Mouse (Mus musculus) cerebellum, postnatal 36 days (tissue): Measurements from ENCODE around the gene Arpc2.

Source experiments
- DNase-seq, 2 experiments: peaks; one replicate each; pipeline ENCODE4 v3.0.0; 2021 to 2022; ENCODE audit warnings: mixed read lengths in 2 of 2

Gene Arpc2

DNA sequence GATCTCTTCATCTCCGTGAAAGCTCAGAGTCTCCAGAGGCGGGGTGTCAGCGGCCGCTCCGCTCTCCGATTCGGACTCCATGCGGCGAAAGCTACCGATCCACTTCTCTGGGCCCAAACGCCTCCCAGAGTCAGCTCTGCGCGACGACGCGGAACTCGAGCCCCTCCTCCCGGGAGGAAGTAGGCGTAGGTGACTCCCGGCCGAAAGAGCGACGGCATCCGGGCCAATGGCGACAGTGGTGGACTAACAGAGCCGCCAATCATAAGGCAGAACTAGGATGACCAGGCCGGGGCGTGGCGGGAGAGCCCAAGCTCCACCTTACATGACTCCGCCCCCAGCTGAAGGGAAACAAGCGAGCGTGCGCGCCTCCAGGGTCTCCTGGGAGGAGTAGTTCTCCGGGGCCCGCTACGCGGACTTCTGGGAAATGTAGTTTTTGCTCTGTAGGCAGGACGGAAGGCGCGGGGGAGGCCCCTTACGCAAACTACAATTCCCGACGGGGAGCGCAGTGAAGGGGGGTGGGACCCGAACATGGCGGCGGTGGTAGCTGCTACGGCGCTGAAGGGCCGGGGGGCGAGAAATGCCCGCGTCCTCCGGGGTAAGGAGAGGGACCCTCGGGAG lies 48.8 kb downstream of the Arpc2 start, which contains the start of the genes Aamp and Pnkd:
Gene Aamp, minus strand, starts transcription at position 196 of the 618 bp plus-strand sequence.
Gene Pnkd, plus strand, starts transcription at position 388 of the 618 bp plus-strand sequence.
- peak; percentile 99 for DNase-seq

DNA sequence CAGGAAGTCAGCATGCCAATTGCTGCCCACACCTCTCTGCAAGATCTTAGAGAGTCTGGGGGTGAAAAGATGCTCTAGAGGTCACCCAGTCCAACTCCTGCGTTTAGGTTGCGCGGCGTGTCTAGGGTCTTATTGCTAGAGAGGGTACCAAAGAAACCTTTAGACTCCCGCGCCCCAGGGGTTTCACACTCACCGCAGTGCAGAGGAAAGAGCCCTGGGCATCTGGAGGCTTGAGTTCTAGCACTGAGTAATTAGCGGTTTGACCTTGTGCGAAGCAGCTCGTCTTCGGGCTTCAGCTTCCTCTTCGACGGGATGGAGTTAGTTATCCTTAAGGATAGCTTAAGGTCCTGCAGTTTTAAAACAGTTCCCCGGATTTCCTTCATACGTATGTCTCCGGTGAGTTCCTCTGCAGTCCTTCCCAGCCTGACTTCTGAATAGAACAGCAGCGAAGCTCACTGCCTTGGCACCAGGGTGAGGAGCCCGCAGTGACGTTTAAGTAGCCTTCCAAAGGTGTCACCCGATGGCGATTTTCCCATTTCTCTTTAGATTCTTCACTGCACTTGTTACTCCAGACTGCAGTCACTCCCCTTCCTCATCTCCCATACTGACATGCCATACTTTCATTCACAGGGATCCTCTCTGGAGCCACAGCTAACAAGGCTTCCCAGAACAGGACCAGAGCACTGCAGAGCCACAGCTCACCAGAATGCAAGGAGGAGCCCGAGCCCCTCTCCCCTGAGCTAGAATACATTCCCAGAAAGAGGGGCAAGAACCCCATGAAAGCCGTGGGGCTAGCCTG lies 49.5 kb downstream of the Arpc2 start:
- DNase-seq = peak in 1 of 2 experiments; percentile 38

DNA sequence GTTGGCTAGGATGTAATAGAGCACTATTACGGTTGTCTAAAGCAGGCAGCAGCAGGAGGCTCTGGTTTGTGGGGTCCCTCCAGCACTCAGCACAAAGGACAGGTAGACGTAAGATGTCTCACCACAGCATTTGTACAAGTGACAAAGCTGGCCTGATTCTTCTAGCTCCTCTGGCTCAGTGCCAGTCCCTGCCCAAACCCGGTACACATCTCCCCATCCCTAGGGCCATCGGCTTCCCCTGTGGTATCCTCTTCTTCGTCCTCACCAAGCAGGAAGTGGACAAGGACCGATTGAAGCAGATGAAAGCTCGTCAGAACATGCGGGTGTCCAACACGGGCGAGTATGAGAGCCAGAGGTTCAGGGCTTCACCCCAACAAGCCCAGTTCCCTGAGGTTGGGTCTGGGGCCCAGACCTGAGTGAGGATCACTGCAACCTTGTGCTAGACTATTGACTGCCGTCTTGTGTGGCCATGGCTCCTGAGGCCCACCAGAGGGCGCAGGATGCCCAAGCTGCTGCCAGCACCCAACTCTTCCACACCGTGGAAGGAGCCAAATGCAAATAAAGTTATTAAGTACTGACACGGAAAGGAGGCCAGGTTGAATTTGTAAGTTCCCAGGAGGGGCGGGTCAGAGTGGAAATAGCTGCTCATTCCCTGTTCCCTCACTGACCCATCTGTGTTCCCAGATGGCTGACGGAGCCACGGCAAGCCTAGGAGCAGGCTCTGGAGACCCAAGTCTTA lies 51.2 kb downstream of the Arpc2 start:
- DNase-seq = peak in 1 of 2 experiments; percentile 37

GRCm38 (mm10) chr1:74288327-74288726 lies 52.4 kb downstream of the Arpc2 start:
- no peak for DNase-seq

- no peak for DNase-seq
Measured at GRCm38 (mm10) chr1:74289248-74289647, 53.4 kb downstream of the Arpc2 start.

DNA sequence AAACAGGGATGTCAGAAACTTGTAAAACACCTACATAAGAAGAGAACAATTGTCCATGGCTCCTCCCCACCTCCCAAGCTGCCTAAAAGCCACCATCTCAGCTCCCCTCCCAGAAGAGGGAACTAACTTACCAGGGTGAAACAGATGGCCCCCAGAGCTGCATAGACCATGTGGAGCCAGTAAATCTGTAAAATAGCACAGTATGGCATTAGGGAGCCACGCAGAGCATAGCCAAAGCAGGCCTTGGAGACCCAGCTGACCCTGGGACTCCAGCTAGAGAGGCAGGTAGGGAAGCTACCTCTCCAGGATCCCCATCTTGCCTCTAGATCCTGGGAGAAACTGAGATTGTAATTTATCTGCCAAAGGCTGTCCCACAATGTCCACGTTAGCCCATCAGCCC lies 53.9 kb downstream of the Arpc2 start:
- DNase-seq = no peak

- peak; percentile 37 to 44 for DNase-seq
Measured at GRCm38 (mm10) chr1:74290141-74290540, 54.3 kb downstream of the Arpc2 start.

GRCm38 (mm10) chr1:74292331-74293020 lies 56.6 kb downstream of the Arpc2 start:
- no peak for DNase-seq

DNA sequence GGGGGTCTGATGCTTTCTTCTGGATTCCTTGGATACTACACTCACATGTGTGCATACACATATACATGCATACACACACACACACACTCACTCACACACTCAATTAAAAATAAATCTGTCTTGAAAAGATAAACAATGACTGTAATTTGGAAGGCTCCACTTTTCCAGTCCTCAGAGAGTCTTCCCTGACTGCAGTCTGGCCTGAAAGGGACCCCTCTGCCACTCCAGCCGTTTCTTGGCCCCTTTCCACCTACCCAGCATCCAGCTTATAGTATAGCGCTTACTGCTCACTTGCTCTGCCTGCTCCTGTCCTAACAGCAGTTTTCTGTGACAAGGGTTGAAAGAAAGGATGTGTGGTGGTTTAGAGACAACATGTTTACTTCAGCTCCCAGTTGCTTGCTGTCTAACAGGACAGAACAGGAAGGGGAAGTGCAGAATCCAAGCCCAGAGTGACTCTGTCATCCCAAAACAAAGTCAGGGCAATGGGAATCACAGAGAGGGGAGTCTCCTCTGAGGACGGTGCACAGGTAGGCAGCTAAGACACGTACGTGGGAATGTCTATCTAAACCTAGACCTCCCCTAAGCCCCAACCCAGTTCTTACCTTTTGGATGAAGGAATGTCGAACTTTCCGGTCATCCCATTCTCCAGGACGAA lies 57.5 kb downstream of the Arpc2 start:
- DNase-seq = no peak

- no peak for DNase-seq
Measured at GRCm38 (mm10) chr1:74294090-74294643, 58.3 kb downstream of the Arpc2 start.

- peak; percentile 38 to 52 for DNase-seq
Measured at GRCm38 (mm10) chr1:74294733-74295455, 59.0 kb downstream of the Arpc2 start.

DNA sequence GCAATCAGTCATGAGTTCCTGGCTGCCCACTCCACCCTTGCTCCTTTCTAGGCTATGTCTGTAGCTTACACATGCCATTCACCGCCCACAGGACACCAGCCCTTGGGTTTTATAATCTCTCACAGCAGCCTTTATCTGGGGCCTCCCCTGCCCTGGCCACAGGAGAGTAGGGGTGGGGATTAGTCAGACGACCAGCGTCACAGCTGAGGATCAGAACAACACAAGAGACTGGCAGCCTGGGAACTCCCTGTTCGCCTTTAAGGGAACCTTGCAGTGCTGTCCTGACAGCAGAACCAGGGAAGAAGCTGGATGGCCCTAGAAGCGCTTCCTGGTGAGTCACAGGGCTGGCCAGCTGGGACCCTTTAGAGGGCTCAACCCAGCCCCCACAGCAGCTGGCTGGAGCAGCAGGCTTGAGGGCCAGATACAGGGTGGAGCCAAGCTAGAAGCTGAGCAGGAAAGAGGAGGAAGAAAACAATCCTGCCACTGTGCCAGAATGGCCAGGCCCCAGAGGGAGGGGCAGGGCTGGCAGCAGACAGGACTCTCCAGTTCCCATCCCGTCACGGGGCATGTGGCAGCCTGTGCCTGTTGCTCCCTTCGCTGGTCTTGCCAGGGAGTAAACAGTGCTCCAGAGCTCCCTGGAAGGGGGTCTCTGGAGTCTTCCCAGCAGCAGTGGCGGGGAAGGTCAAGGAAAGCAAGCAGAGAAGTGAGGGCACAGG lies 59.7 kb downstream of the Arpc2 start:
- peak; percentile 74 to 84 for DNase-seq

DNA sequence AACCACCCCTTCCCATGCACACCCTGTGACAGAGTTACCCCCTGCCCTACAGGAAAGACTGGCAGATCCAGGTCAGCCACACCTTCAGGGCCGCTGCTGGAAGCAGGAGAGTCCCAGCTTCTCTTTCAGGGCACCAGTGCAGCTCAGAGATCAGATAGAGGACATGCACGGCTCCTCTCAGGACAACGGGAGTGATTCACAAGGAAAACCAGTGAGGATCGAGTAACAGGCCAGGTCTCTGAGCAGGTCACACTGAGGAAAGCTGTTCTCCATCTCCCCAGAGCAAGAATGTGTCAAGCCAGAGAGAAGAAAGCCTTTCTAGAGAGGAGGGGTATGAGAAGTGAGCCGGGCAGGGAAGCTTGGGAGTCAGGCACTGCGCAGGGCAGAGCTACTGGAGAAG lies 60.6 kb downstream of the Arpc2 start:
- DNase-seq = no peak

GRCm38 (mm10) chr1:74297269-74297668 lies 61.4 kb downstream of the Arpc2 start:
- DNase-seq = no peak

- no peak for DNase-seq
Measured at GRCm38 (mm10) chr1:74298157-74298750, 62.4 kb downstream of the Arpc2 start.

DNA sequence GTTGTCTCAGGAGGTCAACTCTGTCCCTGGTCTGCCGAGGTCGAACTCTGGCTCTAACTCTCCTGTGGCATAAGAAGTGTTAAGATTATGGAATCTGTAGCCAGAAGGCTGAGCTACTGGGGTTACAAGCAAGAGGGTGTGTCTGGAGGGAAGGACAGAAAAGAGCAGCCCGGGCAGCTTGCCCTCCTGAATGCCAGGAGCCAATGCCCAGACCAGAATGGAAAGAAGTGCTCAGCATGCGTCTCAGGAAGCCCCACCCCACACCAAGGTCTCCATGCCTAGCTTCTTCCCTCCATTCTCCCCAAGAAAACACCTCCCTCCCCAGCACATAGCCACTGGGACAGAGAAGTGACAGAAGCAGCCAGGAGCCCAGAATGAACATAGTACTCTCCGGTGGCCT lies 63.1 kb downstream of the Arpc2 start:
- DNase-seq = peak; percentile 48 to 58

- DNase-seq = no peak
Measured at GRCm38 (mm10) chr1:74300347-74301110, 64.6 kb downstream of the Arpc2 start.

DNA sequence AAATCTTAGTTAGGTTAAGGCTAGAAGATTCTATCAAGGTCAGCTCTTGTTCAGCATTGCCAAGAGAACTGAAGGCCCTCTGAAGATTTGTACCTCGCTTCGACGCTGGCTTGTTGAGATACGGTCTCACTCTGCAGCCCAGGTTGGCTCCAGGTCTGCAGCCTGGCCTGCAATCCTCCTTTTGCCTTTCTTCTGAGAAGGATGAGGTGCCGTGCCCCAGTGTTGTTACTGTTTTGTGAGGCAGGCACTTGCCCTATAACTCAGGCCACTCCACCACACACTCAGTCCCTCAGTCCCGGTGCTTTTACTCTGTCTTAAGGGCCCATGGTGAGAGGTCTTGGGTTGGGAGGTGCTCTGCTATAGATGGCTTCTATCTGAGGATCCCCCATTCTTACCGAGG lies 66.3 kb downstream of the Arpc2 start:
- DNase-seq = no peak

DNA sequence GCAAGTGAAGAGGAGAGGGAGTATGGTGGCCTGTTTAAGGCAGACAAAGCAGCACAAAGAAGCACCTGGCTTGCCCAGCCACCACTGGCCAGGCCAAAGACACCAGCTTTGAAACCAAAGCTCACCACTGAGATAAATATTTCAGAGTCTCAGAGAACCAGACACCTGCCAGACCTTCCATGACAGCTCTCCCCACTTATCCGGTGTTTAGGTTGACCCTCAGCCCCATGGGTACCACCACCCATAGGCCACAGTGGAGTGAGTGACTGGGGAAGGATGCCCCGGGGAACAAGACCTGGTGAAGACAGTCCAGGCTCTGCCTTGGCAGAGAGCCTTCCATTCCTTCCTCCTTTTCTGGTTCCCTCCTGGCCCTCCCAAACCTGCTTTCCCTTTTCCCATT lies 67.0 kb downstream of the Arpc2 start:
- no peak for DNase-seq
